In the genomic region with DNA sequence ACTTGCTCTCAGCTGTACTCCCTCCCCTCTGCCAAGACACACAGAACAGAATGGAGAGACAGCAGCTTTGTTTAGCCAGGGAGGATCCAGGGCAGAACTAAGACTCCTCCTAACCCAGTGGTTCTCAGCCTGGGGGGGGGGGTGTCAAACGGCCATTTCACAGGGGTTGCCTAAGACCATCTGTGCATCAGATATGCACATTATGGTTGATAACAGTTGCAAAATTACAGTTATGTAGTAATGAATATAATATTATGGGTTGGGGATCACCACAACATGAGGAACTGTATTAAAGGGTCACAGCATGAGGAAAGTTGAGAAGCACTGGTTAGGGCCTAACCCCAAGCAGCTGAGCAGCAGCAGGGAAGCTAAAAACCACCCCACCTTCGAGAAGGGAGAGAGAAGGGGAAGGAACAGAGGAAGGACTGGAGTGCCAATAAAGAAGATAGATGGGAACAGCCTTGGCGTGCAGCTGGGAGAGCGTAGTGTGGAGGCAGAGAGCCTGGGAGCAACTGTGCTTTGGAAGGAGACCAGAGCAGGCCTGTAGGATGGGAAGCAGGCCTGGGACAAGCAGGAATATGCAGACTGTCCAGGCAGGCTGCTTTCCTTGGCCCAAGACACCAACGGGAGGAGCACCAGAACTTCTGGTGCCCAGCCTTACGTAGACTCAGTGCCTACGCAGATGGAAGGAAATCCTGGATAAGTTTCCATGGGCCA, we compare ENCODE assay signal across 14 mouse cellular contexts. TPM values are rescaled to one million over a fixed set of nuclear protein-coding genes. Genes with fewer than 3 reads are reported as not detected.
DNase-seq lines count a peak whose midpoint lies in the region; ATAC-seq lines count a peak whose summit lies in the region.
"Had no signal": no experiment of that assay in that cellular context is flagged by ENCODE, and none has a peak within 500 bp of the region (broad histone marks: within the 10 kb centered on the region; RNA-seq: fewer than 3 reads in every experiment).

No protein-coding gene starts in this region.

- no peak overlapping the region for H3K9ac ChIP-seq in kidney, embryonic 16.5 days (replicated peaks; ENCODE audit: low read length)
- no peak overlapping the region for H3K9ac ChIP-seq in midbrain, embryonic 16.5 days (ENCODE audit: low read depth, low read length)

- H3K27me3 ChIP-seq in kidney, embryonic 16.5 days (ENCODE audit: insufficient read depth, low read length) = no peaks in the 10 kb centered on the region
- no peaks in the 10 kb centered on the region for H3K27me3 ChIP-seq in midbrain, embryonic 16.5 days (ENCODE audit: control insufficient read depth, insufficient read depth, low read depth, low read length)

- ATAC-seq in kidney, embryonic 16.5 days (ENCODE audit: low FRiP score, low TSS enrichment) = no peak
- peak; percentile 57 for ATAC-seq in granulocyte monocyte progenitor cell, adult 5-6 weeks (replicated peaks; ENCODE audit: poor library complexity, severe bottlenecking)
- no peak for ATAC-seq in midbrain, embryonic 16.5 days

- no peaks in the 10 kb centered on the region for H3K36me3 ChIP-seq in kidney, embryonic 16.5 days (ENCODE audit: insufficient read depth, low read length)
- no peaks in the 10 kb centered on the region for H3K36me3 ChIP-seq in midbrain, embryonic 16.5 days (ENCODE audit: control insufficient read depth, insufficient read depth, low read length)

- no peaks in the 10 kb centered on the region for H3K9me3 ChIP-seq in kidney, embryonic 16.5 days (ENCODE audit: low read length)
- no peaks in the 10 kb centered on the region for H3K9me3 ChIP-seq in midbrain, embryonic 16.5 days (replicated peaks; ENCODE audit: control insufficient read depth, low read length, poor library complexity, severe bottlenecking)

- H3K27ac ChIP-seq in kidney, embryonic 16.5 days (ENCODE audit: low read length) = peak overlapping the region; percentile 65; the same call in 1 of the 2 replicates
- H3K27ac ChIP-seq in midbrain, embryonic 16.5 days (ENCODE audit: low read length) = no peak overlapping the region

- no peak for DNase-seq in kidney, postnatal 36 days
- peak; percentile 54 for DNase-seq in testis, postnatal 14 days (ENCODE audit: low spot score)
- no peak for DNase-seq in testis, postnatal 10 days (ENCODE audit: low spot score)
- peak; percentile 62 for DNase-seq in skeletal muscle tissue, adult 2 months (ENCODE audit: low read depth, low spot score)
- DNase-seq in lung, postnatal 36 days = no peak
- DNase-seq: cerebellum, adult 9-10 months had no signal

- 67% methylated on average over 7 of the region's 7 CpGs for WGBS in kidney, embryonic 16.5 days
- 79% methylated on average over 7 of the region's 7 CpGs for WGBS in midbrain, embryonic 16.5 days

- H3K4me3 ChIP-seq in kidney, embryonic 16.5 days (ENCODE audit: low read length) = no peak overlapping the region
- H3K4me3 ChIP-seq in midbrain, embryonic 16.5 days (ENCODE audit: low read depth, low read length) = no peak overlapping the region

- no peak overlapping the region for H3K4me2 ChIP-seq in kidney, embryonic 16.5 days (replicated peaks; ENCODE audit: low read depth, low read length)
- no peak overlapping the region for H3K4me2 ChIP-seq in midbrain, embryonic 16.5 days (ENCODE audit: low read length)

- peaks cover 17% of the 10 kb centered on the region for H3K4me1 ChIP-seq in kidney, embryonic 16.5 days (ENCODE audit: insufficient read depth, low read length)
- H3K4me1 ChIP-seq in midbrain, embryonic 16.5 days (ENCODE audit: control insufficient read depth, insufficient read depth, low read length) = no peaks in the 10 kb centered on the region

RNA-seq across cellular contexts. Expression of a gene that starts 5.4 kb away (rescaled TPM):
- 5.8 and 6.7 TPM in 2 replicates for polyA plus RNA-seq in kidney, embryonic 16.5 days (2015; fragmentation: Nextera tagmentation; extraction: Ambion mirVana)
- 11.5 and 16.0 TPM in 2 replicates for total RNA-seq in granulocyte monocyte progenitor cell, adult 5-6 weeks (2014; fragmentation: Nextera tagmentation)
- 15.9 and 19.9 TPM in 2 replicates for total RNA-seq in granulocyte monocyte progenitor cell, adult 5-6 weeks (2017)
- 0.11 TPM in 1 of 2 replicates, not detected in the other for polyA plus RNA-seq in midbrain, embryonic 16.5 days (2015; fragmentation: Nextera tagmentation; extraction: Ambion mirVana)
- total RNA-seq: gastrocnemius, postnatal 36 days; layer of hippocampus, adult 8-10 months had no signal

RNA-seq across cellular contexts. Expression of a gene that starts 13.5 kb away (rescaled TPM):
- 0.15 and 0.19 TPM in 2 replicates for polyA plus RNA-seq in kidney, embryonic 16.5 days (2015; fragmentation: Nextera tagmentation; extraction: Ambion mirVana)
- total RNA-seq in granulocyte monocyte progenitor cell, adult 5-6 weeks (2014; fragmentation: Nextera tagmentation) = not detected in 2 replicates
- total RNA-seq in granulocyte monocyte progenitor cell, adult 5-6 weeks (2017) = not detected in 2 replicates
- not detected in 2 replicates for polyA plus RNA-seq in midbrain, embryonic 16.5 days (2015; fragmentation: Nextera tagmentation; extraction: Ambion mirVana)
- total RNA-seq: layer of hippocampus, adult 8-10 months had no signal

RNA-seq across cellular contexts. Expression of a gene that starts 18.6 kb away (rescaled TPM):
- not detected in 2 replicates for polyA plus RNA-seq in kidney, embryonic 16.5 days (2015; fragmentation: Nextera tagmentation; extraction: Ambion mirVana)
- not detected in 2 replicates for total RNA-seq in granulocyte monocyte progenitor cell, adult 5-6 weeks (2014; fragmentation: Nextera tagmentation)
- not detected in 2 replicates for total RNA-seq in granulocyte monocyte progenitor cell, adult 5-6 weeks (2017)
- not detected in 2 replicates for polyA plus RNA-seq in midbrain, embryonic 16.5 days (2015; fragmentation: Nextera tagmentation; extraction: Ambion mirVana)
- total RNA-seq: adrenal gland, postnatal 4 days; gastrocnemius, postnatal 36 days; layer of hippocampus, adult 8-10 months had no signal
- polyA plus RNA-seq: limb, embryonic 14.5 days; urinary bladder, adult 2 months had no signal

RNA-seq across cellular contexts. Expression of a gene that starts 49.7 kb away (rescaled TPM):
- 6.4 and 7.5 TPM in 2 replicates for polyA plus RNA-seq in kidney, embryonic 16.5 days (2015; fragmentation: Nextera tagmentation; extraction: Ambion mirVana)
- total RNA-seq in granulocyte monocyte progenitor cell, adult 5-6 weeks (2014; fragmentation: Nextera tagmentation) = 13.3 and 14.0 TPM in 2 replicates
- total RNA-seq in granulocyte monocyte progenitor cell, adult 5-6 weeks (2017) = 11.5 and 12.6 TPM in 2 replicates
- 8.8 and 9.2 TPM in 2 replicates for polyA plus RNA-seq in midbrain, embryonic 16.5 days (2015; fragmentation: Nextera tagmentation; extraction: Ambion mirVana)

Comparison
In these comparisons a context has a peak if more than half of its experiments do, and no peak if none do; other contexts are left out.
1. DNase-seq: peak in testis, postnatal 14 days (single experiment) and skeletal muscle tissue, adult 2 months (single experiment); none in kidney, postnatal 36 days (0 of 2), testis, postnatal 10 days (single experiment) and lung, postnatal 36 days (single experiment).